Mouse (Mus musculus) small intestine, adult 2 months (tissue): Measurements from ENCODE around the gene Higd1c.

ENCODE experiments used
- CTCF ChIP-seq: fragments of 200-500 bp; IDR thresholded peaks from 2 replicates; pipeline ENCODE4 v1.5.1; 2012; ENCODE audit warnings: low read depth, mild to moderate bottlenecking, control low read depth, inconsistent platforms, low read length, moderate library complexity, mixed read lengths; ENCODE audit not compliant: insufficient replicate concordance, insufficient read length; ENCODE audit errors: extremely low read depth
- POLR2A ChIP-seq: fragments of 200-500 bp; IDR thresholded peaks from 2 replicates; pipeline ENCODE4 v1.6.1; 2012; ENCODE audit warnings: low read depth, mild to moderate bottlenecking, control low read depth, inconsistent platforms, low read length, moderate library complexity

- TF ChIP-seq CTCF (peak; percentile 36; the same call in 1 of the 2 replicates), POLR2A (no peak)
These were observed 10.7 kb downstream of the Higd1c start for GRCm38 (mm10) chr15:100375066-100375465.
